Mouse (Mus musculus) cerebellum, adult 18-20 months (tissue): Measurements from ENCODE around the gene Ntrk1.

Source experiments
- DNase-seq, 2 experiments: peaks; one replicate each; pipeline ENCODE4 v3.0.0; 2021

The Ntrk1 gene

GRCm38 (mm10) chr3:87785156-87785555 lies 9.8 kb downstream of the Ntrk1 start:
- DNase-seq = no peak

- no peak for DNase-seq
Measured at GRCm38 (mm10) chr3:87783282-87784023, 11.5 kb downstream of the Ntrk1 start.

- DNase-seq = no peak
Measured at GRCm38 (mm10) chr3:87779086-87779485, 15.9 kb downstream of the Ntrk1 start.

DNA sequence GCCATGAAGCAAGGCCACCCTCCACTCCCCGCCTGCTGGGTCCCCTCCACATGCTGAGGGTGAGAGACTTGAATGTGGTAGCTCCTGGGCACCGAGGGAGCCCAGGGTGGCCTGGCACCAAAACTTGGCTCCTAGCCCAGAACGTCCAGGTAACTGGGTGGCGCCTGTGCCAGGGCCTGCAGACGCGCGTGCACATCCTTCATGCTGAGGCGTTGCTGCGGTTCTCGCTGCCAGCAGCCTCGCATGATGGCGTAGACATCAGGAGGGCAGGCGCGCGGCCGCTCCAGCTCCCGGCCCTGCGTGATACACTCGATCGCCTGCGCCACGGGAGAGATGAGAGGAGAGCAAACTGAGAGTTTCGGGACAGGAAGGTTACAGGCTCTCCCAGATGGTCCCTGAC lies 16.7 kb downstream of the Ntrk1 start:
- peak in 1 of 2 experiments; percentile 19 for DNase-seq

GRCm38 (mm10) chr3:87771088-87771487 lies 23.9 kb downstream of the Ntrk1 start:
- DNase-seq = no peak

- DNase-seq = peak; percentile 45 to 52
Measured at GRCm38 (mm10) chr3:87770280-87770679, 24.7 kb downstream of the Ntrk1 start.

GRCm38 (mm10) chr3:87769506-87769905 lies 25.5 kb downstream of the Ntrk1 start:
- DNase-seq = no peak

- DNase-seq = peak in 1 of 2 experiments; percentile 12
Measured at GRCm38 (mm10) chr3:87768844-87769243, 26.1 kb downstream of the Ntrk1 start.

DNA sequence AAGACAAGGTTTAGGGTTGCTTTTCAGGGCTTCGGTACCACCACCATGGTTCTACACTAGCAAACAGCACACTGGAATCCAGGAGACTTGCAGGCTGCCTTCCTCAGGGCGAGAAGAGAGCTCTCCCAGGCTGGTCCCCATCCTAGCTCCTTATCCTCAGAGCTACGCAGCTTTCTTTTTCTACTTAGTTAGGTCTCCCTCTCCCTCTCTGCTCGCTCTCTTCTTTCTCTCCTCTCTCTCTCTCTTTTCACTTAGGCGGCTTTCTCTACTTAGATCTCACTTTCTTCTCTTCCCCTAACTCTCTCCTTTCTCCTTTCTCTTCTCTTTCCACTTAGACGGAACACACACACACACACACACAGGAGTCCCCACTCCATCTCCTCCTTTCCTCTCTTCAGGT lies 26.5 kb downstream of the Ntrk1 start:
- no peak for DNase-seq

DNA sequence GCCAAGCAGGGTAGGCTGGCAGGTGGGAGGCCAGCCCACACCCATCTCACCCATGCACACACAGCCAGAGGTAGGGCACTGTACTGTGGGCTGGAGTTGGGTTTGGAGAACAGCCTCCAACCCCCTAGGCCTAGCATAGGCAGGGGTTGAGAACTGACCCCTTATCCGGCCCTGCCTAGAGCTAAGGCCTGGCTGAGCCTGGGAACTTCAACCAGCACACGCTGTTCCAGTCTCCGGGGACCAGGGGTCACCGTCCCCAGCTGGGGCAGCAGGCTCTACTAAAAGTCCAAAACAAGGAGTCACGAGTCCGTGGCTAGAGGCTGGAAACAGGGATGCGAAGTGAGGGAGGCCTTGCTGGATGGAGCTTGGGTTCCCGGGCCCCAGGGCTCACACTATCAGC lies 27.2 kb downstream of the Ntrk1 start:
- no peak for DNase-seq

DNA sequence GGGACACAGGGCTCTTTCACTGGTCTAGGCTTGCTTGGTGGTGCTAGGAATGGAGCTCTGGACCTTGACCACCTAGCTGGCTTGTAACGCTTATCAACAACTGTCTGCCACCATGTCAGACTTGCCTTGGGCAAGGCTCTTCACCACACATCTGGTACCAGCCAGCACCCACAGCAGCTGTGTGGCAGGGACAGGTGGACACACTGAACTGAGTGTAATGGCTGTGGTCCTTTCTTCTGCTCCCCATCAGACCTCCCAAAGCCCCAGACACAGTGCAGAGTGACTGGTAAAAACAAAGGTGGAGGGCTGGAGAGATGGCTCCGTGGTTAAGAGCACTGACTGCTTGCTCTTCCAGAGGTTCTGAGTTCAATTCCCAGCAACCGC lies 28.7 kb downstream of the Ntrk1 start:
- DNase-seq = no peak

GRCm38 (mm10) chr3:87765631-87766283 lies 29.2 kb downstream of the Ntrk1 start:
- no peak for DNase-seq

GRCm38 (mm10) chr3:87765091-87765490 lies 29.9 kb downstream of the Ntrk1 start:
- no peak for DNase-seq

GRCm38 (mm10) chr3:87764506-87764905 lies 30.5 kb downstream of the Ntrk1 start:
- no peak for DNase-seq

GRCm38 (mm10) chr3:87763683-87764289 lies 31.2 kb downstream of the Ntrk1 start:
- DNase-seq = no peak

DNA sequence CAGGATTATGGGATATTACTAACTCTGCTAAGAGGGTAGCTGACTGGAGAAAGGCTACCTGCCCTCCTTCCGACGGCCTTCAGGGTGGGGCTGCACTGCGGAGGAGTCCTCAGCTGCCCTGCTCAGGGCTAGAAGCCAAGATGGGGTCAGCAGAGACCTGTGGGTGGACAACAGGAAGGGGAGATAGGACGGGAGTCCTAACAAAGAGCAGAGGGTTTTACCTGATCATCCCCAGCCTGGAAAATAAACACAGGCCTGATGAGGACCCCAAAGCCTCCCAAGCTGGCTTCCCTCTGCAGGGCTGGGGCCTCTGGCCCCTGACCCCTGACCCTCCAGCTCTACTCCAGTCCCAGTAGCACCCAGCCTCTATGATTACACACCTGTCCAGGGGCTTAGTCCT lies 31.8 kb downstream of the Ntrk1 start:
- no peak for DNase-seq

DNA sequence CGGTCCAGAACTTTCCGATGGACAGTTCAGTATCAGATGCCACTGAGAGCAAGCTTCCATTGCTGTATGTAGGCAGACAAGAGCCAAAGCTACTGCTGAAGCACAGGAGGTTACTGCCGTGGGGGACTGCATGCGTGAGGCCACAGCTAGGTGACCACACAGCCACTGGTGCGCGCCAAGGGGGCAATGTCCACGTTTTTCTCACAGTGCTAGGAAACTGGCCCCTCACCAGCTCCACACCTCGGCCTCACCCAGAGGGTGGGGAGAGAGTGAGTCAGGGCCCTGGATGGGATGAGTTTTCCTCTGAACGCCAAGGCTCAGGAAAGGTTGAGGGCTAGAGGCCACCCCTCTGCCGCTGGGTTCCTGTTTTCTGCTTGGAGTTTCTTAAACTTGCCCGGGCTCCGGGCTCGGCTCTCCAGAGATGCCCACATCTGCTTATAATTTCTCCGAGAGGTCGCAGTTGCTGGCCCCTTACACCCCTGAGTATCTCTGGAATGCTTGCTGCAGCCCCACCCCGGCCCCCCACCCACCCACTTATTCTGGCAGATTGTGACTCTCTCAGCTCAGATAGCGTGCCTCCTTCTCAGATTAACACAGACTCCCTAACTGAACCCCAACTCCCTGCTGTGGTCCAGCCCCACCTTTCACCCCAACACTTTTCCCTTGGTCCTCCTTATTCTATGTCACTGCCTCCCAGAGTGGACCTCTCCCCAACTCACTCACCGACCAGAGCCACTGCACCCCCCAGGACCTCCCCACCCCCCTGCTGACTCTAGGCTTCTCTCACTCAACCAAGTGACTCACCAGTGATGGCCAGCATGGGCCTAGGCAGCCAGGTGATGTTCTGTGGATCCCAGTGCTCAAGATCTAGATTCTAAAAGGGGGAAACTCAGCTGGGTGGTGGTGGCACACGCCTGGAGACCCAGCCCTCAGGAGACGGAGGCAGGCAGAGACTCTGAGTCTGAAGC lies 33.3 kb downstream of the Ntrk1 start:
- no peak for DNase-seq

DNA sequence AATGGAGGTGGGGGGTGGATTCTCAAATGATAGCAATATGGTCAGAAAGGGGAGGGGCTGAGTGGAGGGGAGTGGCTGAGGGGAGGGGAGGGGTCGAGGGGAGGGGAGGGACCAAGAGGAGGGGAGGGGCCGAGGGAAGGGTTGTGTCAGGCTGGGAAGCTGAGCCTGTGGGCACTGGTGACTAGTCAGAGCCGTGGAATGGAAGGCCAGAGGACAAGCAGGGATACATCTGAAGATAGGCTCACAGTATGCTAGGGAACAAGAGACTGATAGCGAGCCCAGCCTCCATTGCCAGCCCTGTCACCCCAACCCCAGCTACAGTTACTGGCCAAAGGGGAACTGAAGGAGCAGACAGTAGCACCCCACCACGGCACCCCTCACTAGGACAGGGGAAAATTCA lies 36.3 kb downstream of the Ntrk1 start:
- no peak for DNase-seq

DNA sequence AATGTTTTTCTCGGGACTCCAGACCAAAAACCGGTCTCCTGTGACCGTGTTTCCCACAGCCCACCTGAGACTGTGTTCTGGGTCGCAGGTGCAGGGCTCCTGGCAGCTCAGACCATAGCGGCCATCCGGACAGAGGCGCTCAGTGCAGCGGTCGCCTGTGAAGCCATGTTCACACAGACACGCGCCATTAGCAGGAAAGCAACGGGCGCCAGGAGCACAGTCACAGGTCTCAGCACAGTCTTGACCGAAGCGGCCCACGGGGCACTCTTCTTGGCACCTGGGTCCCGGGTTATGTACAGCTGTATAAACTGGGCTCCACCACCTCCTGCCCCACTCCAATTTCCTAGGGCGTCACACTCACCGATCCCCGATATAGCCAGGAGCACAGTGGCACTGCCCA lies 38.5 kb downstream of the Ntrk1 start:
- no peak for DNase-seq

DNA sequence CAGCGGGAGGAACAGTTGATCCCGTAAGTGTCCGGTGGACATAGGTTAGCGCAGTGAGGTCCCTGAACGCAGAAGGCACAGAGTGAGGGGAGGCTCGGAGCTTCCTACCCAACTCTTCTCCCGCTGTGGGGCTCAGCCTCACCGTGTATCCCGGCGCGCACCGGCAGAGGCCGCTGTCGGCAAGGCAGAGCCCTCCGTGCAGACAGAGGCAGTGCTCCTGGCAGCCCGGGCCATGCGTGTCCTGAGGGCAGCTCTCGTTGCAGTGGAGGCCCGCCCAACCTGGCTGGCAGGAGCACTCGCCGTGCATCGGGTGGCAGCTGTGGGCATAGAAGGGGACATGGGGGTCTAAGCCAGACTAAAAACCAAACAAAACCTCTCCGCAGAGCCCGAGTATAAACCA lies 39.0 kb downstream of the Ntrk1 start:
- DNase-seq = peak; percentile 87 to 89

- no peak for DNase-seq
Measured at GRCm38 (mm10) chr3:87753829-87754228, 41.1 kb downstream of the Ntrk1 start.

DNA sequence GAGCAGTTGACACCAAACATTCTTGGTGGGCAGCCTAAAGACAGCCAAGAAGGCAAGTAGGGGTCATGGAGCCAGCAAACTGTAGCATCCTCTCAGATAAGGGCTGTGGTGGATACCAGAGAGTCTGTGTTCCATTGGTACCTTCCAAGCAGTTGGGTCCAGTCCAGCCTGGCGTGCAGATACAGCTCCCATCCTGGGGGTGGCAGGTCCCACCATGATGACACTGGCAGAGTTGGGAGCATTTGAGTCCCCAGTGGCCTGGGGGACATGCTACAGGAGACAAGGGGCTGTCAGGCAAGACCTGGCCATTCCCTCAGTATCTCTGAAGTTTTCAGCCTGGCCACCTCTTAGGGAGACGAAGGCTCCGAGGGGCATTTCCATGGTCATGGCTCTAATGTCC lies 42.4 kb downstream of the Ntrk1 start:
- no peak for DNase-seq

DNA sequence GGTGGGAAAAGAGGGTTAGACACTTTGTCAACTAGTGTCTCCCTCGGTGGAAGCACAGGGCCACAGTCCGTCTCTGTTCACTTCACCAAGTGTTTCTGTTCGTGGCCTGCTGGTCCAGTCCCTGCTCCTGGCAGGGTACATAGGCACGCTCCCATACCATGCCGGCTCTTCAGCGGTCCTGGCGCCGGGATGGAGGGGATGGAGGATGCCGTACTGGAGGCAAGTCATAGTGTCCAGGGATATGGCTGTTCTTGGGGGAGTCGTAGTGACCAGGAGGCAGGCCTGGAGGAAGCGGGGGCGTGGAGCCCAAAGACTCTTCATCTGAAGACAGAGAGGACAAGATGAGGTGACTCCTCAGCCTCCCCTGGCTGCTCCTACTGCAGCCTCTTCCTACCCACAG lies 45.0 kb downstream of the Ntrk1 start:
- DNase-seq = no peak
